Mouse (Mus musculus): ENCODE data around the gene Klhdc1. TPM values are rescaled to one million over a fixed set of nuclear protein-coding genes. Genes with fewer than 3 reads are reported as not detected.

Klhdc1 gene
- 24.6 and 28.6 TPM in 2 replicates for polyA plus RNA-seq (2021; fragmentation: Nextera tagmentation)
- long read RNA-seq, experiment 1, transcript Klhdc1-201 (13 exons, 2,620 nt) = major isoform, 88 of 108 reads
- long read RNA-seq, experiment 1, partial matches to known transcripts = 8 of 108 reads
- long read RNA-seq, experiment 1, other reads (novel, unspliced or antisense) = 11 of 108 reads
- long read RNA-seq, experiment 2, transcript Klhdc1-201 (13 exons, 2,620 nt) = major isoform, 14 of 18 reads
- long read RNA-seq, experiment 2, partial matches to known transcripts = 0 of 18 reads
- long read RNA-seq, experiment 2, other reads (novel, unspliced or antisense) = 4 of 18 reads

DNA sequence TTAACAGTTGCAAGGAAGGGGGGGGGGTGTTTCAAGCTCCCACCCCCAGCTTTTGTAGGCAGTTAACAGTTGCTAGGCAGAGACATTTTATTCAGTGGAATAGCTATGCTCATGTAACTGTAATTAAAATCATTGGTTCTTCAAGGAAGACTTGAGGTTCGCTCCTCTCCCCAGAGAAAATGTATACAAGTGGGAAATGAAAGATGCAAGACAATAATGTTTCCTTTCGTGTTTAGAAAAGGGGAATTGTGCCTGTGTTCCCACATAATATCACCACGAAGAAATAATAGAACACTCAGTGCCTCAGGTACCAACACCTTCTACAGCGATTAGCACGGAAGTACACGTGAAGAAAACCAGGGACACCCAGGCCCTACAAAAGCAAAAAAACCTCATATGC, at the start of gene Klhdc1:
TSS of gene Klhdc1 (plus strand) at position 301 of the 400 bp plus-strand sequence.

DNA sequence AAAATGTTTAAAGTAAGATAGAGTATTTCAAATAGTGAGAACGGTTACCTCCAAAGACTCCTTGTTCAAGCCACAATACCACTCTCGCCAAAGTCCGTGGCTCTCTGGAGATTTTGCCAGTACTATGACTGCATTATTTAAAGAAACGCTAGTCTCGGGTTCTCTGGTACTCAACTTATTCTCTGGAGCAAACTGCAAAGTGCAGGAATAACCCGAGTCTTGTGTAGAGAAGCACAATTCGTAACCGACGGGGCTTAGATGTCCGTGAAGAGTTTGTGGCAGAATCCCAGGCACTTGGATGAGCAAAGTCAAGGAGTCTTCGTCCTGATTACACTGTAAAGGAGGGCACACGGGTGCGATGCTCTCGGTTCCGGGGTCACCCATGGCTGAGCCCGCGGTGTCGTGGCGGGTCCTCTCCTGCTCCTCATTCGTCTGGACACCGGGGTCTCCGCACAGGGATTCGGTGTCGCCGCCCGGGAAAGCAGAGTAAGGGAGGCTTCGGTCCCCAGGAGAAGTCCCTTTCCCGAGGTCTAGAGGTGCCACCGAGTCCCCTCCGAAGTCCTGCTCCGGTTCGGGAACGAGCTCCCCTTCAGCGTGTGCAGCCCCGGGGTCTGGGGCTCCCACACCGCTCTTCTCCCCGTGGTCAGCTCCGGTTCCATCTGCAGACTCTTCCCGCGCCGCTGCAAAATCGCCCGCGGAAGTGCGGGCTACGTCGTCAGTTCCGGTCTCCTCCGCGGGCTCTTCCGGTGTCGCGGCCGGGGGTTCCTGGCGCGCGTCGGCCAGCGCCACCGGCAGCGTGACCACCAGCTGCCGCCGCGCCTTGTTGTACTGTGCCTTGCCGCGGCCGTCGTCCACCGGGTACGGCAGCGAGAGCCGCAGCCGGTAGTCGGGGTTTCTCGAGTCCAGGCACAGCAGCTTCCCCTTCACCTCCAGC, 44.3 kb upstream of the Klhdc1 start, which contains the start of gene Gm49383:
TSS of gene Gm49383 (minus strand) at position 661 of the 934 bp plus-strand sequence.

DNA sequence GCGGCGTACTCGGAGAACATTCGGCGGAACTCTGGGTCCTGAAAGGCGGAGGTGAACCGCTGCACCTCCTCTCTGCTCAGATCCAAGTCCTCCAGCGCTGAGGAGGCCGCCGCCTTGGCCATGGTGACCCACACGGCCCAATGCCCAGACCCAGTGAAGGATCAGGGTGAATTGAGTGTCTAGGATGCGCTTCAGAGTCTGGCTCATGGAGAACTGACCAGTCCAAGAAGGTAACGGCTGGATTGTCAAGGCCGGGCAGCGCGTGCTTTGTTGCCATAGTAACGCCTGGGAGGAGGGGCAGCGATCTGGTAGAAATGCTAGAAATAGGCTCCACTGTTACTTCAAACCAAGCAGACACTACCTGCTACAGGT, 42.8 kb upstream of the Klhdc1 start, which contains the start of gene Dnaaf2:
TSS of gene Dnaaf2 (minus strand) at position 266 of the 372 bp plus-strand sequence.

DNA sequence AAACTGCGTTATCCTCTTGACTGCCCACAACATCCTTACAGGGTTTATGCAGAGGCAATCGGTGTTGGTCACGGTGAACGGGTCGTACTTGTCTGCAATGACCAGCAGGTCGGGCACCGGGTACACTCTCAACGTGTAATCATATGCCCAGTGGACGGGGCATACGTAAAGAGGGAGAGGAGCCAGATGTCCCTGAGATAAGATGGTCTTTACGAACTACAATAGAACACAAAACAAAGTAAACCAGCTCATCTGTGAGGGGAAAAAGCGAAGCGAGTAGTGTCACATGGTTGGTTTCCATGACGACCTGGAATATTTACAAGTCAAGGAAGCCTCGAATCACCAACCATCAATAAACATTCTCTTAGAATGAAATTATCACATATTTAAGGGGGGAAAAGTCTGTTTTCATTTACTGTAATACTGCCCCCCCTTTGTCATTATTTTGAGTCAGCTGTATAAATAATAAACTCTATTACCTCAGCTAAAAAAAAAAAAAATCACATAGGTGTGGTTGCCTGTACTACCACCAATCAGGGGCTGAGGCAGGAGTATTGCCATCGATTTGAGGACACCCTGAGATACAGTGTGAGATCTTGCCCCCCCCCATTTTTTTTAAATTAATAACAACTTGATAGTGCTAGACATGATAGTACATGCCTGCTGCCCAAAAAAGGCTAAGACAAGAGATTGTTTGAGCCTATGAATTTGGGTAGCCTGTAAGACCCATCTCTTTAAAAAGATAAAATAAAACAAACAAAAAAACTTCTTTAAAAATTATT, 36.7 kb upstream of the Klhdc1 start, which contains the start of gene Gm49384:
TSS of gene Gm49384 (minus strand) at position 216 of the 782 bp plus-strand sequence.

DNA sequence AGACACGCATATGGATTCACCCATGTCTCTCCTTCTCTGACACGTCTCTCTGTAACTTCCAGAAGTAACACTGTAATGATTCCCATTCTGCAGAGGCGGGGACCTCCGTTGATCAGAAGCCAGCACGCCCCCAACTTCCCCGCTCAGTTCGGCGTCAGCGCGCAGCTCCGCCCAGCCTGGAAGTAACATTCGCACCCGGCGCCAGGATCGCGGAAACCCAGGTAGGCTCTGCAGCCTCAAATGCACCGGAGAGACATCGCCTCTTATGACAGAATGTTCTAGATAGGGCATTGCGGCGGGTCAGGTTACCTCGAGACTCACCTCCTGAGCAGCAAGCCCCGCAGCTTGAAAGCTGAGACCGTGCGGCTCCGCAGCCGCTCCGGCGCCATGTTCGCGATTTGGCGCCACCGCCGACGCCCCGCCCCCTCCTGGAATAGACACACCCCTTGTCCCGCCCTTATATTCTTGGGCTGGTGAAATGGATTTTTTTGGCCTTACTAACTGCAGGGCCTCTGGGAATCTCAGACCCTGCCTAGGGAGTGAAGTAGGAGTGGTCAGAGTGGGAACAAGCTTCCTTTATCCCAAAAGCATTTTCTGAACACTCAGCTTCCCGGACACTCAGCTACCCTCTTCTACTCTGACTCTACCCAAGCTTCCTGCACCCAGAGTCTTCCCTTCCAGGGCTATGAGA, 13.1 kb upstream of the Klhdc1 start, which contains the start of gene Pole2:
TSS of gene Pole2 (minus strand) at position 420 of the 691 bp plus-strand sequence.

DNA sequence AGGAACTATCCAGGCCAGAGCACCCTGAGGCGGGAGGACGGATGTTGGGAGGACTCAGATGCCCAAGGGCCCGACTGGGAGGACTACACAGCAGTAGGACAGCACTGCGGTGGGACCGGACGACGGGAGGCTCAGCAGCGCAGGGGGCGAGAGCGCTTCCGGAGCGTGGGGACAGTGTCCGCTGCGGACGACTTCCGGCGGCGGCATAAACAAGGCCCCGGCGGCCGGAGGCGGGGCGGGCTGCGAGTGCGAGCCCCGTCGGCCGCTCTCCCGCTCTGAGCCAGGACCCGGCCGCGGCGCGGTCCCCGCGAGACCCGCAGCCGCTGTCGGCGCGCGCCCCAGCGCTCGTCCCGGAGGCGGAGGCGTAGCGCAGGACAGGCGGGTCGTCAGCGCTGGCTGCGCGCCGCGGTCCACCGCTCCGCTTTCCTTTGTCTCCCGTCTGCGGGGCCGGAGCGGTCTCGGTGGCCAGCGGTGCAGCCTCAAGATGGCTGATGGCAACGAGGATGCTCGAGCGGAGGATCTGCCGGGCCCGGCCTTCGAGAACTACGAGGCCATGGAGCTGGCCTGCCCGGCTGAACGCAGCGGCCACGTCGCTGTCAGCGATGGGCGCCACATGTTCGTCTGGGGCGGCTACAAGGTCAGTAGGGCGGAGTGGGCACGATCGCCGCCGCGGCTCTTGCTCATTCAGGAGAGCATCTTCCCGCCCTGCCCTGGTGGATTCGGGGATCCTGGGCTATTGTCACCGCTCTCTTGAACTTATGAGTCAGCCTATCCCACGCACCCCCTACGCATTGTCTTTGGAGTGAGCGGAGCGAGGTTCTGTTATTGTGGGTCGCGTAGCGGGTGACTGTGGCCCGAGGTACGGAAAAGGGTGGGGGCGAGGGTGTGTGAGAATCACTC, 55.8 kb downstream of the Klhdc1 start, which contains the start of gene Klhdc2:
TSS of gene Klhdc2 (plus strand) at position 171 of the 900 bp plus-strand sequence.

Other genes starting within 250 kb of the Klhdc1 start
- 6,173 and 6,944 TPM in 2 replicates for gene Rps29, start 82.0 kb upstream of the Klhdc1 start, polyA plus RNA-seq (2021; fragmentation: Nextera tagmentation)
- gene Lrr1, start 72.4 kb upstream of the Klhdc1 start, polyA plus RNA-seq (2021; fragmentation: Nextera tagmentation) = not detected in 2 replicates
- 698 and 733 TPM in 2 replicates for gene Rpl36al, start 57.1 kb upstream of the Klhdc1 start, polyA plus RNA-seq (2021; fragmentation: Nextera tagmentation)
- 29.5 and 31.1 TPM in 2 replicates for gene Mgat2, start 57.0 kb upstream of the Klhdc1 start, polyA plus RNA-seq (2021; fragmentation: Nextera tagmentation)
- 3.1 and 5.5 TPM in 2 replicates for gene Gm49383, start 44.1 kb upstream of the Klhdc1 start, polyA plus RNA-seq (2021; fragmentation: Nextera tagmentation)
- gene Dnaaf2, start 42.7 kb upstream of the Klhdc1 start, polyA plus RNA-seq (2021; fragmentation: Nextera tagmentation) = 3.8 and 5.0 TPM in 2 replicates
- gene Gm49384, start 36.9 kb upstream of the Klhdc1 start, polyA plus RNA-seq (2021; fragmentation: Nextera tagmentation) = 1.1 and 3.3 TPM in 2 replicates
- gene Pole2, start 13.0 kb upstream of the Klhdc1 start, polyA plus RNA-seq (2021; fragmentation: Nextera tagmentation) = 0.20 and 0.32 TPM in 2 replicates
- 84.6 and 172 TPM in 2 replicates for gene Klhdc2, start 55.5 kb downstream of the Klhdc1 start, polyA plus RNA-seq (2021; fragmentation: Nextera tagmentation)
- 23.1 and 26.5 TPM in 2 replicates for gene Nemf, start 116.0 kb downstream of the Klhdc1 start, polyA plus RNA-seq (2021; fragmentation: Nextera tagmentation)
- 12.3 and 63.9 TPM in 2 replicates for gene Arf6, start 131.0 kb downstream of the Klhdc1 start, polyA plus RNA-seq (2021; fragmentation: Nextera tagmentation)
- 0.85 and 3.1 TPM in 2 replicates for gene Gm9887, start 131.3 kb downstream of the Klhdc1 start, polyA plus RNA-seq (2021; fragmentation: Nextera tagmentation)

Measured in left cerebral cortex, adult 6 months (tissue).